Mouse (Mus musculus): Measurements from ENCODE around the gene Mecom.

Mecom gene

DNA sequence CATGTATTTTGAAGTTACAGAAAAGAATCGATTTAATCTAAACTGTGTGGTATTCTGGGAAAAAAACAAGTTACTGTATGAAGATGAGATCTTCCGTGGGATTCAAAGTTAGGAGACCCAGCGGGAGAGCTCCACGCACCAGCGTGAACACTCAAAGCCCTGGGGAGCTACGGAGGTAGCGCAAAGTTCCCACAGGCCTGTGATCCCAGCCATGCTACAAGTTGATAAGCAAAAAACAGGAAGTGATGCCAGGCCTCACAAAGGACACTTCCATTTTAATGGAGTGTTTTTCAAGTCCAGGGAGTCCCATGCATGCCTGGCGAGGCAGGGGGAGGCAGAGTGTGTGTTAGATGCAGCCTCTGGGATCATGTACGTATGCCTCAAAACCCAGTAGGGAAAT is 464.5 kb downstream of the Mecom start:
- DNase-seq: no peak

DNA sequence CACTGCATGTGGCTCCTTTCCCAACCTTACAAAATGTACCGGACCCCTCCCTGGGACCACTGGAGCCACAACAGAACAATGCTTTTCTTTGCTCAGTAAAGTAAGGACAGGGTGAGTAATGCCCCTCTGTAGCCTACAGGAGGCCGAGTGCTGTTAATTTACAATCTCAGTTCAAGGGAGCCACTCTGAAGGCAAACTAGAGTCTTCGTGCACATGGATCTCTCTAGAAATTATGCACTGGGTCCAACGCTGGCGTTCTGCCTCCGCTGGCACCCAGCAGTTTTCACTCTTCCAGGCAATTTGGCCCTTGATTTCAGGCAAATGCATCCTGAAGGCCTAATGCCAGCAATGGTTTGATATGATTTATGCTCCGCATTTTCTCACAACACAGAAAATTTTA is 467.0 kb downstream of the Mecom start:
- DNase-seq: no peak

DNA sequence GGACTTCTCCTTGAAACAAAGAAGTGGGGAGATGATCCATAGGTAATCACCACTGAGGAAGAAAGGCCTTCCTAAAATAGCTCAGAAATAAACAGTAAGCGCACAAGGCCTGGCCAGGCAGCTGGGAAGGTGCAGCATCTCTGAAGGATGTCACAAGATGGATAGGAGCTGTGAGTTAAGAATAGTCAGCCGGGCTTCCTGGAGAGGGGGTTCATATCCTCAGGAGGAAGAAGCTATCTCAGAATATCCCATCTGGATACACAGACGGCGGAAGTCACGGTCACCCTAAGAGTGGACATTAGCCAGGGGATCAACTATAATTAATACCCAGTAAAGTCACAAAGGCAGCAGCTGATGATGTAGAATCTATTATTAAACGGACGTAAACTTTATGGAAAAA is 471.3 kb downstream of the Mecom start:
- DNase-seq: no peak

DNA sequence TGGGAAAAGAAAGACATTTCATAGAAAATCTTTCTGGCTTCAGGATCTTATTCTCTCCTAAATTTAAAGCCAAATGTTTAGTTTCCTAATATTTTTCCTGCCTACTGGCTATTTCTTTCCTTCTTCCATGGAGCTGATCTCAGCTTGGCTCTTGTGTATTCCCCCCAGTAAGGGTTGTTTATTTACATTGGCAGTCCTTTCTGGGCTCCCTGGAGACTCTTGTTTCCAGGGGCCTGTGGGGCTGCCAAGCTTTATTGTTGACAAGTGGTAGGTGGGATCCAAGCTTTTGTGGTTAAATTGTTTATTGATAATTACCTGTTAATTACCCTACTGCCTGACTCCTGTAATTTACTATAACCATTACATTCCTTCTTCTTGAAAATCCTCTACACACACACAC is 476.5 kb downstream of the Mecom start:
- DNase-seq: no peak

DNA sequence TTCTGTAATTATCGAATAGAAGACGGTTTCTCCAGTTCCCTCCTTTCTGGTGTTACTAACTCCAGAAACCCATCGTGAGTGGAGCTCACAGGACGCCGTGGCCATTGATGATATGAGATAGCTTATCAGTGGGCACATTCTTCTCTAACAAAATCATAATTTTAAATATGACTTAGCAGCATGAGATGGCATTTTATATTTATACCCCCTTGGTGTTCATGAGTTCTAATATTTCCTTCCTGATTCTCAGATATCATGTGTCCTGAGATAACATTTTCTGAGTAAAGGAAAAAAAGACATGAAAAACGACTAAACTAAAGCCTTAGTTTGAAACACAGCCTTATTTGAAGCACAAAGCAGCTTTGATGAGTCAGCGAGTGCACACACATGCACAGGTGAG is 481.3 kb downstream of the Mecom start:
- DNase-seq: no peak

DNA sequence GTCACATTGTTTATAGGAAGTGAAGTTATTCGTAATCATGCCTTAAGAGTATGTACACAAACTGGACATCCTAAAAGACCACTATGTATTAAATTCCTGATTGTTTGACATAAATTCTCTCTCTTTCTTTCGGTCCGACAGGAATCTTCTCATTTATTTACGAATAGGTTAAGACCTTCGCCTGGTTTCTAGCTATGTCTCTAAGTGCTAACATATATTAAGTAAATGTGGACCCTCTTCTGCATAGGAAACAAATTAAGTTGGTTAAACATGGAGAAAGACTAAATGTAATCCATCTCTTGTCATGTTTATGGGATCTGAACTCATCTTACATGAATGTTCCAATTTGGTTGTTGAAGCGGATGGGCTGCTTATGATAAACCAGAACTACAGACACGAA is 487.8 kb downstream of the Mecom start:
- no peak for DNase-seq

DNA sequence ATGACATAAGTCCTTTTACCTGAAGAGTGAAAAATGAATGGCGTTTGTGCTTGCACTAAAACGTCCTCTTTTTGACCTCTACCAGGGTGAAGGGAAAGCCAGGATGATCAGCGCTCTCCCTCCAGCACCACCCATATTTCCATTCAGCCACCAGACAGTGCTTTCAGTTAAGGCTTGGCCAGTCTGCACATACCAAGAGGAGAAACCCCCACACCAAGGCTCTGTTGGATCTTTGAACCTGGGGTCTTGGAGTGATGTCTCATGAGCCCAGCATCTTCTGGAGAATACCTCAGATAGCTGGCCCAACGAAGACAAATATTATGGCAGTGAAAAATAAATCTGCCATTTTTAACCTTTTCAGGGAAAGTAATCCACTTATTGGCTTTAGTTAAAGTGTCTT is 488.2 kb downstream of the Mecom start:
- DNase-seq: no peak

DNA sequence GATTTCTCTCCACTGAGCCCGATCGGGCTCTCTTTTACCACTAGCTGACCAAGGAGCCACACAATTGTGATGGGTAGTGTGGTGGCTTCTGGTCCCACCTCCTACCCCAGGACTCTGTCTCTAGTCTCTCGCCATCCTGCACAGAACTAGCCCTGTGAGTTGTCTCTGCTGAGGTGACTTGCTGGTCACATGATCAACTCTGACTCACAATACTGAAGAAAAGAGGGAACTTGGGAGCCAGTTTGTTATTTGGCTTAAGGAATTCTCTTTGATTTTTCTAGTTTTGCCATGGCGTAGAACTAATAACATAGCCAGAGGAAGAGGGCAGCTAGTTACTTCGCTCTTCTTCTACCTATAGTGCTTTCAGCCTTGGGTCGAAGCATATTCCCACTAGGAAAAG is 496.5 kb downstream of the Mecom start:
- no peak for DNase-seq

DNA sequence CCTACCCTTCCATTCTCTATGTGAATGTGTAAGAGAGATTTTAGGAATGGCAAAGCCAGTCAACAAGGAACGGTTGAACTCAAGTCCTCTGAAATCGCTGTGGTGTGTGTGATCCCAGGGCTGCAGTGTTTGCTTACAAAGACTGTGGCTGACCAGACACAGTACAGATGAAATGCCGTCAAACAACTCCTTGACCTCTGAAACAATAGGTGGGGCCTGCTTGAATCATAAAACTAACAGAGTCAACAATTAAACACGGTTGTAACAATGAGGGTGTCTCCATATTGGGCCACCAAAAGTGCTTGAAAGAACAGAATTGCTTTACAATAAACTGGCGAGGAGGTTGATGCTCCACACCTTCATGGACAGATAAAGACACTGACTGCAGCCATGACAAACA is 497.0 kb downstream of the Mecom start:
- DNase-seq: no peak

DNA sequence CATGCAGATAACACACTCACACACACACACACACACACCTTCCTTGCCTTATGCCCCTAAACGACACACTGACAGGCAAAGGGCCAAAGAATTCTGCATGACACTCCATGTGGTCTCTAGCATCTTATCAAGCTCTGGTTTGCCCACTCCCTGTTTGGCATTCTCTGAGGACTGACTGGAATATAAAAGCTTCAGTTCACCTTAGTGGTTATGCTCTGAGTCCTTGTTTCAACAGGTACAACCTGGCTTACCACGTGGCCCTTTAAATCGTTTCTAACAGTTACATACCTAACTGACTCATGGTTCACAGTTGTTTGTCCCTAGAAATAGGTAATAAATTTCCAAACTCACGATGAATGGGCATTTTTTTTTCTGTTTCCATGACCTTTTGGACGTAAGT is 499.0 kb downstream of the Mecom start:
- DNase-seq: no peak

DNA sequence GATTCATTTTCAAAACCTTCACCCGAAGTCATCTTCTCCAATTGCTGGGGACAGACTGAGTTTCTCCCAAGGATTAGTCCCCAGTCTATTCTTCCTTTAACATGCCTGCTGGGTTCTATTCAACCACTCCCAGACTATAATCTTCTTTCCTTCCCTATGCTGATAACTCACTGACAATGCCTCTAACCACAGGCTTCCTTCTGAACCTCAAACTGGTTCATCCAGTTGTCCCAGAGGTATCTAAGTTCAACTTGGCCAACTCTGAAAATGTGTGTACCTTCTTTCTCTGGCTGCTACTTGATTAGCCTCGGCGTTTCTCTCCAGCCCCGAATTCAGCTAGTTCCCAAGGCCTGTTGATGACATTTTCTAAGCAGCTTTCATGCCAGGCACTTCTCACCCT is 499.7 kb downstream of the Mecom start:
- no peak for DNase-seq

DNA sequence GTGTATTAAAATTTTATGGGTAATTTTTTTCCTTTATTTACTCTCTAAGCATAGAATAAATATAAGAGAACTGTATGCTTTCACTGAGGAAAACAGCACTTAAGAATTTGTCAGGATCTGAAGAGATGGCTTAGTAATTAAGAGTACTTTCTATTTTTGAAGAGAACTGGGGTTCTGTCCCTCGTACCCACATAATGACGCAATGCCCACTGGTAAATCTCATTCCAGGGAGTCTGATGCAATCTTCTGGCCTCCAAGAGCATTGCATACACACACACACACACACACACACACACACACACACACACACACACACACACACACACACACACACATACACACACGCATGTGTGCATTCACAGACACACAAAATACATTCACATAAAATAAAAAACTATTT is 504.3 kb downstream of the Mecom start:
- DNase-seq: no peak

DNA sequence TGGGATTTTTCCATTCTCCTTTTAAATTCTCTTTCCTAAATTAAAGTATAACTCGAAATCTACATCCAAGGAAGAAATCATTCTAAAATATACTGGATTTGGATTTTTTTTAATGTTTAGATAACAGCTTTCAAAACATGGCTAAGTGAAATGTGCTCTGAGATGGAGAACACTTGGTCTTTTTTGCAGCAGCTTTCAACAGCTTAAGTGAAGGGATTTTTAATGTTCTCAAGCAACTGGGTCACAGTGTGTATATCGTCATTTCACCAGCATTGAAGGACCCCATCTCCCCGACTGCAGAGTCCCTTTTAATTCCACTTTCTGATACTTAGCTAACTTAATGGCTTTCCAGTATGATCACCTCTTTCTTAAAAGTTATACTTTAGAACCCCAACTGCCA is 509.3 kb downstream of the Mecom start:
- DNase-seq: no peak

DNA sequence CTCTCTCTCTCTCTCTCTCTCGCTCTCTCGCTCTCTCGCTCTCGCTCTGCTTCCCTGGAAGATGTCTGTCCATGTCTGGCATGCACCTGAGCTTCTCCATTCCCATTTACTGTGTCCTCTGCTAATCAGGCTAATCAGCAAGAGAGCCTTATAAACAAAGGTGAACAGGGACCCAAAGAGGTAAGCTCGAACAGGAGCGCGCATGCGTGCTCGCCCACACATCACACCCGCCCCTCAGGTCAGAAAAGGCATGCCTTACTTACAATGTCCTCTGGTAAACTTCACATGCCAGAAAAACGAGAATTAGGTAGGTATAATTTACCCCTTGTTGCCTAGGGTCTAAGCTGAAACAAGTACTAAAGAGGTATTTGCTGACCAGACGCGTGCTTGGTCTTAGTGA is 527.8 kb downstream of the Mecom start:
- DNase-seq: no peak

DNA sequence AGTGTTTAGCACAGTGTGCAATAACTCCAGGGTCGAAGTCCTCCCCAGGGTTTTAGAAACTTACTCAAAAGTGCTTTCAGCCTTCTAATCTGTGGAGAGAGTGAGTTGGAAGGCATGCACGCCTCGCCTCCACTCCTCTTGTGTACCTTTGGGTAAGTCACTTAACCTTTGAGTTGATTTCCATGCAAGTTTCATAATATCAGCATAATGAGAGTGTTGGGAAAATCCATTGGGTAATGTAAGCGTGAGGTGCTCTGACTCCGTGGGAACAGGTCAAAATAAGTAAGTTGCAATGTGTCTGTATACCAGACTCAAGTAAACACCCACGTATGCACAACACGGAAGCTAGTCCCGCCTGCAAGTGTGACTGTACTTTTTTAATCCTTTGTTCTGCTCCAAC is 528.4 kb downstream of the Mecom start:
- no peak for DNase-seq

DNA sequence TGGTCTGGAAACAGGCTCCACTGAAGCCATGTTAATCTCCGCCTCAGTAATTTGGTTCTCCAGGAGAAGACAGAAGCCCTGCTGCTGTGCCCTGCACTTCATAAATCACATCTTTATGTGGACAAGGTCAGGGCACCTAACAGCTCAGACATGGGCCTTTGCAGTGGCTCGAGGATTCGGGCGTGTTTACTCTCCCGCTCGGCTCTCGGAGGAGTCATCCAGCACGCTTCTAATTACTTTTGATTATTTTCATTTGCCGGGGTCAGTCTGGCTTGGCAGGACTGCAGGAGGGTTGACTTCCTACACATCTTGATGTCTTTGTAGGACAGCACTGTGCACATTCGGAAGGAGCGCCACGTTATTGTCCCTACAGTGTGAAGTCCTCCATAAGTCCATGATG is 529.6 kb downstream of the Mecom start:
- no peak for DNase-seq

DNA sequence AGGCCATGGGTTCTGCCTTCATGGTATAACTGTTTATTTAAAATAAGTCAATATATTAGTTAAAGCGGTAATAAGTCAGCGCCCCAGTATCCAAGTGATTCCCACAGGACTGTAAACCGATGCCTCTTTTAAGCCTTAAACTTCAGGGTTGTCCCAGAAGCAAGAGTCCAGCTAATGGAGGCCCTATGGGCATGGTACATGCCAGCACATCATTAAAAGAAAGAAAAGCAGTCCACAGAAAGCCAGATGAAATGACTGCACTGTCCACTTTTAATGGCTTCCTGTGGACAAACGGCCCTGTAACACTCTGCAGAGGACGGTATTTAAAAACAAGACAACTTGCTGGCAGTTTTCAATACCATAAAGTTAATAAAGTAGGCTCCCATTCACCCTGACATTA is 531.0 kb downstream of the Mecom start:
- no peak for DNase-seq

DNA sequence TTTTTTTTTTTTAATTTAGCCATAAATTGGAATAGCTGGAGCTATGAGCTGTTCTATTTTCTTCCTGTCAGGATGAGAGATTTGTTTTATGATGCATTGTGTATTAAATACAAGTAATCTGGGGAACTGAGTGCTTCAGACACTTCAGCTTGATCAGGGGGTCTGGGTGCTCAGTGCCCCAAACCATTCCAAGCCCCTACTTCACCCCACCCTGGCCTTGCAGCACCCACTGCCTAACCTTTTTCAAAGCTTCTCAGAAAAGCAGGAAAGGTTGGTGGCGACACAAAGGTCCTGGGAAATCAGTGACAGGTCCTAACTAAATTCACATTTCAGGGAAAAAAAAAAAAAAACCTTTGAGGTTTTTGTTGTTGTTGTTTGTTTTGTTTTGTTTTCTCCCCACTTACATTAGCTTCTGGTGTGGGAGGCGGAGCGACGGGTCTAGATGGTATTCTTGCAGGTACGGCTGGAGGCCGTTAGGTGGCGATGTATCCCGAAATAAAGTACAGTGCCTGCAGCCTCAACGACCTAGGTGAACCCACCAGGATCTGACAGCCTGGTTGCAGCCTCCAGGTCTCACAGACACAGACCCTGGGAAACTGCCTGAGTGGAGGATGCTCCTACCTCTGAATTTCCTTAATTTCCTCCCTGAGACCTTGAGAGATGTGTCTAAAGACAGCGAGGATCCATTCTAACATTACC is 532.7 kb downstream of the Mecom start:
- DNase-seq: no peak

DNA sequence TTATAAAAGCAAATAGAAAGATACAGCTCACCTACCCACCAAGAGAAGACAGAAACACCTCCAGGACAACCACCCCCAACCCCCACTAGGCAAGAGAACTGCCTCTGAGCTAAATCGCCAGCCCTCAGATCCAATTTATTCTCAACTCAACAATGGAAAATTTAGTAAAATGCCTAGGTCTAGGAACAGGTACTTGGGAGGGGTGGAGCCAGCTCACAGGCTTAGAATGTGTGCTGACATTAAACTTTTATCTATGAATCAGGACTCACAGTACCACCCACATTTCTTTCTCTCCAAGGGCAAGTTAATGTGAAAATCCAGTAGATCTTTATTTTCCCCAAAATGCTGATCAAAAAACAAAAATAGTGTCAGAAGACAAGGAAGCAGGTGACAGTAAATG is 533.5 kb downstream of the Mecom start:
- no peak for DNase-seq

DNA sequence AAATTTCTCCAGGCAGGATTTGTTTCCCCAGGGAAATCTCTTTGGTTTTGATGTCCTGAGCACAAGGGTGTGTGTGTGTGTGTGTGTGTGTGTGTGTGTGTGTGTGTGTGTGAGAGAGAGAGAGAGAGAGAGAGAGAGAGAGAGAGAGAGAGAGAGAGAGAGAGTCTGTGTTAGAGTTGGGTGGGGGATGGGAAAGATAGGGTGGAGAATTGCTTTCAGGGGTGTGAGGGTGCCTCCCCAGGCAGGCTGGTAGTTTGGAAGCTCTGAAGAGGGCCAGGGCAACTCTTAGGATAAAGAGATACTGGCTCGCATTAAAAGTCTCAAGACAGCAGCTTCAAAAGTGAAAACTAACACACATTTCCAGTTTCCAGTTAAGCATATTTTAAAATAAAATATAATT is 534.4 kb downstream of the Mecom start:
- DNase-seq: no peak

DNA sequence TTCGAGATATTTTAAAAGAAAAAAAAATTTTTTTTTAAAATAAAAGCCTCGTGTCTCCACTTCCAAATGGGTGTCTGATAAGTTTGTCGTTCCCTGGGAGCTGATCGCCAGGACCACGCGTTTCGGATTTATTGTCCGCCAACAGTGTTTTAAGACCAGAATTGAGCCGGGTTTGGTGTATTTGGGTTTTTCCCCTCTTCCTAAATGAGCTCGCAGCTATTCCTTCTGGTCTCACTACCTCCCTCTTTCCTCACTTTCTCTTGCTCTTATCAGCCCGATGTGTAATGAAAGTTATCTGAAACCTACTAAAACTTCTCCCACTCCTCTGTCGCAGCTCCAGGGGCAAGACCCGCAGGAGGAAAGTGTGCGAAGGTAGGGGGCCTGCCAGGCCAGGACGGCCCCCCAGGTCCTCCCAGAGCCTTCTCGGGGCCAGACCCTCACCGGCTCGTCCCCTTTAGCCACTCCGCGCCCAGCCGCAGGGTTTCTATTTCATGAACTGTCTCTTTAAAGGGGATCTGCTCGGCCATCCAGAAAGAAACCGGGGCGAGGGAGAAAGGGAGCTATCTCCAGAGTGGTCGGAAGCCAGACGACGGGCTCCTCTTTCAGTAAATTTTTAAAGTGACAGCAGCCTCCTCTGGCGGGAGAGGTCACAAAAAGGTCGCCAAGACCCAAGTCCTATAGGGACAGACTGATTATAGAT is 535.0 kb downstream of the Mecom start:
- no peak for DNase-seq

DNA sequence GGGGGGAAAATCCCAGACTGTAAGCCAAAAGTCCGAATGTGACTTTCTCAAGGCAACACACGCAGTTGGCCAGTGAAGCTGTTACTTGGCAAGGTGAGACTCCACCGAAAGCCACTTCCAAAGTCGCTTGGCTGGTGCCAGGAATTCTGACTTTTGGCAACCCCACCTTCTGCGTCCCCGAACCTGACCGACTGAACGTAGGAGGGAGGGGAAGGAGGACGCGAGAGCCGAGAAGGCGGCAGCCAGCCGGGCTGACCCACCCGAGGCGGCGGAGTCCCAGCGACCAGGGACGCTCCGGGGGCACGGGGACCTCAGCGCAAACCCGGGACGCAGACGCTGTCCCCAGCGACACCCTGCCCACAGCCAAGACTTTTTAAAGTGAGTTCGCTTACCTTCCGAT is 535.7 kb downstream of the Mecom start:
- DNase-seq: no peak

DNA sequence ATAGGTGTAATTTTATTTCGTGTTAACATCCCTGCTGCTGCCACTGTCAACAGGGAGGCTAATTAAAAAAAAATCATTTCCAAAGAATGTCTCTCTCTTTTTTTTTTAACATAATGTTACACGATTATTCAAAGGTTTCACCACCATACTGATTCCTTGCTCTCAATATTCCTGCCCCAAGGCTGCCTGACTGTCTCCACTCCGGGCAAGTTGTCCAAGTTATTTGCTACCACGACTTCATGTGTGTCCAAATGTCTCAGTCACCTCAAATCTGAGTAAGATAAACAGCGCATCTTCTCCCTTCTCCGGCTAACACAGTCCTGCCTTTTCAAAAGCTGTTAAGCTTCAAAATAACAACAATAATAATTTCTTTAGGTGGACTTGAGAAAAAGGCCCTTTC is 536.1 kb downstream of the Mecom start:
- DNase-seq: no peak

DNA sequence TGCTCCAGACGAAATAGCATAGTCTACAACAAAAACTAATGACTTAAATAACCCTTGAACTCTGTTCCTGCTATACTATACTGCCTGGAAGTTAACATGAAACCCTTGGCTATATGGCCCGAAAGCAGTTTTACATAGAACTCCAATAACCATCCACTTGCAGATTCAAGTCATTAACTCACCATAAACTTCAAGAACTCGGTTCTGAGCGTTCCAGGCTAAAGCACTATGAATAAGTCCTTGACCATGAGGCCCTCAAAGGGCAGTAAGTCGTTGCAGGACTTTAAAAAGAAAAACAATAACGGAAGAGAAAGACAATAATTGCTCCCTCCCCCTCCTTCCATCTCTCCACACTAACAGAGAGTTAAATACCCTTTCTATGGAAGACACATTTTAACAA is 536.9 kb downstream of the Mecom start:
- no peak for DNase-seq

DNA sequence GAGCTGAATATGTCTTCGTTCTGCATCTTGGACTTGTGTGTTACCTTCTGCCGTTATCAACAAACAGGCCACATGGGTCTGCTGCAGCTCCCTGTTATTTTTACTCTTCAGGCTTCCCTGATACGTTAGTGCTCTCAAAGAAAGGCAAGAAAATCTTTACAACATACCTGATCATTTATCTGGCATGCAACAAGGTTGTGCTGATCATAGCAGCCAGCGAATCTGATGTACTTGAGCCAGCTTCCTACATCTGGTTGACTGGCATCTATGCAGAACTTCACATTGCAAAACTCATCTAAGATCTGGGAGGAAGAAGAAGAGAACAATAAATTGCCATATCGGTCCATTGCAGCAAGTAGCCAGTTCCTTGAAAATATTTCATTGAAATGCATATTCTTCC is 538.2 kb downstream of the Mecom start:
- DNase-seq: no peak
